Mouse (Mus musculus) midbrain, embryonic 10.5 days (tissue): ENCODE results near the gene Tnnt3. TPM values are rescaled to one million over a fixed set of nuclear protein-coding genes. Genes with fewer than 3 reads are reported as not detected.
A peak's percentile ranks its signal among the peaks of the same experiment; 100 is the strongest.

Experiments
- DNase-seq: peaks from one replicate; pipeline ENCODE4 v3.0.0-alpha.2; 2017; ENCODE audit warnings: low spot score
- H3K27ac ChIP-seq: fragments of 300-500 bp; sonication (generic); replicated peaks from 2 replicates; pipeline ENCODE4 v1.5.1; 2016; ENCODE audit warnings: mild to moderate bottlenecking
- H3K27me3 ChIP-seq: fragments of 300-500 bp; sonication (generic); 2 replicates; pipeline ENCODE4 v1.6.1; 2016; ENCODE audit warnings: low read depth, mild to moderate bottlenecking; ENCODE audit not compliant: poor library complexity, severe bottlenecking
- H3K36me3 ChIP-seq: fragments of 300-500 bp; sonication (generic); 2 replicates; pipeline ENCODE4 v1.6.1; 2016; ENCODE audit warnings: mild to moderate bottlenecking, moderate library complexity
- H3K4me1 ChIP-seq: fragments of 300-500 bp; sonication (generic); 2 replicates; pipeline ENCODE4 v1.6.1; 2016
- H3K4me3 ChIP-seq: fragments of 300-500 bp; sonication (generic); 2 replicates; pipeline ENCODE4 v1.5.1; 2016; ENCODE audit warnings: mild to moderate bottlenecking, moderate library complexity
- H3K9me3 ChIP-seq: fragments of 300-500 bp; sonication (generic); replicated peaks from 2 replicates; pipeline ENCODE4 v1.6.1; 2016; ENCODE audit warnings: mild to moderate bottlenecking
- WGBS: fragments of 180-500 bp; shearing (Covaris S2); methylation state at CpG from one replicate; pipeline ENCODE4 v1.1.7; 2016; 5-methylcytosine and 5-hydroxymethylcytosine counted together
- polyA plus RNA-seq: library from polyadenylated mRNA; unstranded; fragments of >200 nt; fragmentation: Nextera tagmentation; extraction: Ambion mirVana; gene quantifications from 2 replicates; pipeline ENCODE4 v1.2.1, GENCODE M21; 2016

The Tnnt3 gene
- polyA plus RNA-seq, 1 experiment from 2014 or later = 1.9 TPM

GRCm38 (mm10) chr7:142462594-142463078 is 36.0 kb upstream of the Tnnt3 start:
- no peak overlapping the region for H3K4me3 ChIP-seq
- H3K27ac ChIP-seq = peak overlapping the region; percentile 46; the same call in 1 of the 2 replicates
- 78% methylated on average over 4 of the region's 4 CpGs for WGBS
- DNase-seq = no peak
- no peaks in the 10 kb centered on the region for H3K9me3 ChIP-seq
- H3K27me3 ChIP-seq = no peaks in the 10 kb centered on the region; the same call in 1 of the 2 replicates
- peaks cover 6% of the 10 kb centered on the region for H3K4me1 ChIP-seq
- no peaks in the 10 kb centered on the region for H3K36me3 ChIP-seq

- Histone ChIP-seq H3K9me3 (no peaks in the 10 kb centered on the region), H3K4me3 (no peak overlapping the region), H3K36me3 (no peaks in the 10 kb centered on the region), H3K4me1 (peaks cover 35% of the 10 kb centered on the region), H3K27me3 (peaks cover 7% of the 10 kb centered on the region; the same call in 1 of the 2 replicates), H3K27ac (peak overlapping the region; percentile 90)
- WGBS = 86% methylated on average over 7 of the region's 7 CpGs
- DNase-seq = no peak
These were observed 28.4 kb upstream of the Tnnt3 start for GRCm38 (mm10) chr7:142470171-142470691.

GRCm38 (mm10) chr7:142470808-142471413 is 27.7 kb upstream of the Tnnt3 start:
- H3K4me3 ChIP-seq = no peak overlapping the region
- H3K27me3 ChIP-seq = 0 out of 2 replicates have a peak, but pooled peaks cover 7% of the 10 kb centered on the region
- DNase-seq = peak; percentile 64
- 23% methylated on average over 4 of the region's 4 CpGs for WGBS
- H3K4me1 ChIP-seq = peaks cover 40% of the 10 kb centered on the region
- no peaks in the 10 kb centered on the region for H3K36me3 ChIP-seq
- H3K9me3 ChIP-seq = no peaks in the 10 kb centered on the region
- peak overlapping the region; percentile 90 for H3K27ac ChIP-seq

- no peak for DNase-seq
- Histone ChIP-seq H3K36me3 (no peaks in the 10 kb centered on the region), H3K27ac (peak overlapping the region; percentile 90), H3K4me3 (0 out of 2 replicates have a peak overlapping the region, but pooled peaks have one; percentile 14), H3K9me3 (no peaks in the 10 kb centered on the region), H3K4me1 (peaks cover 43% of the 10 kb centered on the region), H3K27me3 (0 out of 2 replicates have a peak, but pooled peaks cover 7% of the 10 kb centered on the region)
- WGBS = 32% methylated on average over 6 of the region's 6 CpGs
These were observed 27.2 kb upstream of the Tnnt3 start for GRCm38 (mm10) chr7:142471414-142471861.

- WGBS = 32% methylated on average over 15 of the region's 15 CpGs
- Histone ChIP-seq H3K36me3 (no peaks in the 10 kb centered on the region), H3K27ac (peak overlapping the region; percentile 90), H3K4me1 (peaks cover 46% of the 10 kb centered on the region), H3K4me3 (peak overlapping the region; percentile 14; the same call in 1 of the 2 replicates), H3K9me3 (no peaks in the 10 kb centered on the region), H3K27me3 (0 out of 2 replicates have a peak, but pooled peaks cover 7% of the 10 kb centered on the region)
- peak; percentile 44 for DNase-seq
These were observed 26.6 kb upstream of the Tnnt3 start for GRCm38 (mm10) chr7:142471884-142472570.

- H3K36me3 ChIP-seq = no peaks in the 10 kb centered on the region
- H3K4me1 ChIP-seq = peaks cover 48% of the 10 kb centered on the region
- H3K27ac ChIP-seq = peak overlapping the region; percentile 90
- 0 out of 2 replicates have a peak, but pooled peaks cover 7% of the 10 kb centered on the region for H3K27me3 ChIP-seq
- 97% methylated on average over 4 of the region's 4 CpGs for WGBS
- H3K4me3 ChIP-seq = no peak overlapping the region
- no peak for DNase-seq
- no peaks in the 10 kb centered on the region for H3K9me3 ChIP-seq
These were observed 25.7 kb upstream of the Tnnt3 start for GRCm38 (mm10) chr7:142472936-142473335.

- no peak for DNase-seq
- 87% methylated on average over 2 of the region's 2 CpGs for WGBS
These were observed 25.2 kb upstream of the Tnnt3 start for GRCm38 (mm10) chr7:142473476-142473875.

GRCm38 (mm10) chr7:142474799-142475198 is 23.8 kb upstream of the Tnnt3 start:
- peak overlapping the region; percentile 67 for H3K27ac ChIP-seq
- DNase-seq = no peak
- H3K36me3 ChIP-seq = no peaks in the 10 kb centered on the region
- peaks cover 60% of the 10 kb centered on the region for H3K4me1 ChIP-seq
- H3K27me3 ChIP-seq = 0 out of 2 replicates have a peak, but pooled peaks cover 7% of the 10 kb centered on the region
- H3K4me3 ChIP-seq = no peak overlapping the region
- no peaks in the 10 kb centered on the region for H3K9me3 ChIP-seq
- WGBS = 86% methylated on average over 14 of the region's 14 CpGs

More at GRCm38 (mm10) chr7:142473476-142473875, 25.2 kb upstream of the Tnnt3 start:
- H3K27ac ChIP-seq = peak overlapping the region; percentile 90; the same call in 1 of the 2 replicates
- no peak overlapping the region for H3K4me3 ChIP-seq
- peaks cover 53% of the 10 kb centered on the region for H3K4me1 ChIP-seq
- H3K27me3 ChIP-seq = 0 out of 2 replicates have a peak, but pooled peaks cover 7% of the 10 kb centered on the region
- no peaks in the 10 kb centered on the region for H3K9me3 ChIP-seq
- no peaks in the 10 kb centered on the region for H3K36me3 ChIP-seq

GRCm38 (mm10) chr7:142475641-142476040 is 23.0 kb upstream of the Tnnt3 start:
- DNase-seq = no peak

GRCm38 (mm10) chr7:142476271-142476670 is 22.4 kb upstream of the Tnnt3 start:
- no peak for DNase-seq
- Histone ChIP-seq H3K4me1 (peaks cover 56% of the 10 kb centered on the region), H3K4me3 (no peak overlapping the region), H3K27me3 (0 out of 2 replicates have a peak, but pooled peaks cover 7% of the 10 kb centered on the region), H3K9me3 (no peaks in the 10 kb centered on the region), H3K36me3 (no peaks in the 10 kb centered on the region), H3K27ac (peak overlapping the region; percentile 67)
- WGBS = 89% methylated on average over 5 of the region's 5 CpGs

More at GRCm38 (mm10) chr7:142475641-142476040, 23.0 kb upstream of the Tnnt3 start:
- Histone ChIP-seq H3K27ac (peak overlapping the region; percentile 67), H3K36me3 (no peaks in the 10 kb centered on the region), H3K4me3 (no peak overlapping the region), H3K9me3 (no peaks in the 10 kb centered on the region), H3K4me1 (peaks cover 57% of the 10 kb centered on the region), H3K27me3 (0 out of 2 replicates have a peak, but pooled peaks cover 7% of the 10 kb centered on the region)
- 70% methylated on average over 7 of the region's 7 CpGs for WGBS

- H3K4me1 ChIP-seq = peaks cover 56% of the 10 kb centered on the region
- H3K36me3 ChIP-seq = no peaks in the 10 kb centered on the region
- 0 out of 2 replicates have a peak, but pooled peaks cover 5% of the 10 kb centered on the region for H3K27me3 ChIP-seq
- peak overlapping the region; percentile 67 for H3K27ac ChIP-seq
- no peak overlapping the region for H3K4me3 ChIP-seq
- 86% methylated on average over 13 of the region's 13 CpGs for whole genome bisulfite sequencing
- DNase-seq = no peak
- no peaks in the 10 kb centered on the region for H3K9me3 ChIP-seq
These were observed 21.7 kb upstream of the Tnnt3 start for GRCm38 (mm10) chr7:142476795-142477452.

GRCm38 (mm10) chr7:142478001-142478400 is 20.6 kb upstream of the Tnnt3 start:
- Histone ChIP-seq H3K4me1 (peaks cover 56% of the 10 kb centered on the region), H3K27me3 (peaks cover 5% of the 10 kb centered on the region), H3K27ac (peak overlapping the region; percentile 67; the same call in 1 of the 2 replicates), H3K4me3 (no peak overlapping the region), H3K36me3 (no peaks in the 10 kb centered on the region), H3K9me3 (no peaks in the 10 kb centered on the region)
- DNase-seq = no peak
- 92% methylated on average over 6 of the region's 6 CpGs for WGBS
